Mouse (Mus musculus): Measurements from ENCODE around the gene Slc35b2. TPM values are rescaled to one million over a fixed set of nuclear protein-coding genes. Genes with fewer than 3 reads are reported as not detected.

Slc35b2 gene
- total and polyA plus RNA-seq, 3 experiments: 57.2 to 101 (median 73.9) TPM

- no peak overlapping the region for H3K4me3 ChIP-seq (replicated peaks in 1 of 3; ENCODE audit: low read depth in 2 of 3, low read length in 2 of 3, poor library complexity in 1 of 3)
- peaks cover 30 to 75% of the 10 kb centered on the region in 2 experiments for H3K36me3 ChIP-seq (replicated peaks in 1 of 2; ENCODE audit: control insufficient read depth in 1 of 2, insufficient read depth in 1 of 2, low read length in 1 of 2)
- DNase-seq (ENCODE audit: extremely low read depth): no peak
- no peaks in the 10 kb centered on the region for H3K79me2 ChIP-seq (replicated peaks; ENCODE audit: control insufficient read depth, extremely low read depth, insufficient read depth, poor library complexity, severe bottlenecking)
- in situ Hi-C loops (cut with MboI; ENCODE audit: low pct_ligation_motif_present, low pct_unique_long_range_greater_than_20kb, low sequenced_read_pairs): loop anchor here (5.0 kb wide), 2 partner anchors 39 to 129 kb away; no protein-coding TSS in a partner anchor
- H3K9ac ChIP-seq (ENCODE audit: insufficient read depth, low read depth): no peak overlapping the region
- H3K27me3 ChIP-seq (replicated peaks): no peaks in the 10 kb centered on the region
- dilution Hi-C loops (cut with MboI; ENCODE audit: extremely low pct_ligation_motif_present, extremely low pct_unique_long_range_greater_than_20kb, low sequenced_read_pairs): no loop called here
- peaks cover 11 to 45% of the 10 kb centered on the region in 2 experiments for H3K4me1 ChIP-seq (ENCODE audit: control insufficient read depth in 1 of 2, insufficient read depth in 2 of 2)
- H3K27ac ChIP-seq (ENCODE audit: insufficient read depth, low read depth): no peak overlapping the region
- no peak overlapping the region for H3K4me2 ChIP-seq (ENCODE audit: insufficient read depth, low read depth, poor library complexity, severe bottlenecking)
- H3K9me3 ChIP-seq (replicated peaks; ENCODE audit: low read length): peaks cover 10% of the 10 kb centered on the region
- TF ChIP-seq CTCF (conservative IDR thresholded peaks at IDR 0.05 in 1 of 2, IDR thresholded peaks at IDR 0.05 in 1 of 2; ENCODE audit: low read depth in 2 of 2, low read length in 2 of 2): no peak
Measured at GRCm38 (mm10) chr17:45588370-45588769, 24.7 kb downstream of the Slc35b2 start.

GRCm38 (mm10) chr17:45589236-45589635, 25.6 kb downstream of the Slc35b2 start:
- Histone ChIP-seq H3K4me2 (ENCODE audit: insufficient read depth, low read depth, poor library complexity, severe bottlenecking) (no peak overlapping the region), H3K4me3 (replicated peaks in 1 of 3; ENCODE audit: low read depth in 2 of 3, low read length in 2 of 3, poor library complexity in 1 of 3) (no peak overlapping the region), H3K4me1 (ENCODE audit: control insufficient read depth in 1 of 2, insufficient read depth in 2 of 2) (peaks cover 17 to 45% of the 10 kb centered on the region in 2 experiments), H3K27me3 (replicated peaks) (no peaks in the 10 kb centered on the region), H3K79me2 (replicated peaks; ENCODE audit: control insufficient read depth, extremely low read depth, insufficient read depth, poor library complexity, severe bottlenecking) (0 out of 2 replicates have a peak, but pooled peaks cover 1% of the 10 kb centered on the region), H3K9me3 (replicated peaks; ENCODE audit: low read length) (peaks cover 10% of the 10 kb centered on the region), H3K36me3 (replicated peaks in 1 of 2; ENCODE audit: control insufficient read depth in 1 of 2, insufficient read depth in 1 of 2, low read length in 1 of 2) (peaks cover 30 to 74% of the 10 kb centered on the region in 2 experiments), H3K9ac (ENCODE audit: insufficient read depth, low read depth) (no peak overlapping the region), H3K27ac (ENCODE audit: insufficient read depth, low read depth) (no peak overlapping the region)
- in situ Hi-C loops (cut with MboI; ENCODE audit: low pct_ligation_motif_present, low pct_unique_long_range_greater_than_20kb, low sequenced_read_pairs) (loop anchor here (5.0 kb wide), 2 partner anchors 38 to 128 kb away; no protein-coding TSS in a partner anchor), dilution Hi-C loops (cut with MboI; ENCODE audit: extremely low pct_ligation_motif_present, extremely low pct_unique_long_range_greater_than_20kb, low sequenced_read_pairs) (no loop called here)
- no peak for DNase-seq (ENCODE audit: extremely low read depth)
- no peak for TF ChIP-seq TCF12 (IDR thresholded peaks at IDR 0.05; ENCODE audit: low read depth, low read length)
- TF ChIP-seq USF2 (conservative IDR thresholded peaks at IDR 0.05; ENCODE audit: low read depth, low read length): no peak
- no peak for TF ChIP-seq SIN3A (IDR thresholded peaks at IDR 0.05; ENCODE audit: low read length)
- no peak for TF ChIP-seq MAZ (IDR thresholded peaks at IDR 0.05; ENCODE audit: low read depth, low read length)
- TF ChIP-seq PAX5 (IDR thresholded peaks at IDR 0.05; ENCODE audit: low read length): no peak
- no peak for TF ChIP-seq MAFK (IDR thresholded peaks at IDR 0.05; ENCODE audit: insufficient replicate concordance, low read length)
- no peak for TF ChIP-seq ELF1 (IDR thresholded peaks at IDR 0.05; ENCODE audit: low read depth, low read length)
- TF ChIP-seq POLR2AphosphoS2 (IDR thresholded peaks at IDR 0.05; ENCODE audit: low read depth, low read length): no peak
- no peak for TF ChIP-seq ZMIZ1 (IDR thresholded peaks at IDR 0.05; ENCODE audit: low read depth, low read length)
- TF ChIP-seq KAT2A (IDR thresholded peaks at IDR 0.05; ENCODE audit: insufficient replicate concordance, low read length): no peak
- TF ChIP-seq JUN (IDR thresholded peaks at IDR 0.05; ENCODE audit: insufficient read depth, low read depth, low read length): no peak
- TF ChIP-seq NRF1 (IDR thresholded peaks at IDR 0.05; ENCODE audit: low read depth, low read length): no peak
- no peak for TF ChIP-seq UBTF (IDR thresholded peaks at IDR 0.05; ENCODE audit: low read depth, low read length)

All from CH12.LX (cell line).